Mouse (Mus musculus) left cerebral cortex, postnatal 10 days (tissue): ENCODE measurements around the gene Tab1. TPM values are rescaled to one million over a fixed set of nuclear protein-coding genes. Genes with fewer than 3 reads are reported as not detected.

Experiments
- DNase-seq, 2 experiments: peaks; one replicate each; pipeline ENCODE4 v3.0.0; 2021 to 2022; ENCODE audit warnings: low spot score in 2 of 2, mixed read lengths in 1 of 2; ENCODE audit errors: extremely low spot score in 1 of 2
- intact Hi-C: fragments of 180-260 bp; cut with DNase I; formaldehyde crosslinking; loops from one replicate; pipeline ENCODE4 v1.15.1; 2025
- total RNA-seq, 2 experiments: library from RNA; stranded (reverse); gene quantifications; 2 replicates each; pipeline ENCODE4 v1.2.3; 2021

The Tab1 gene
- total RNA-seq: 10 to 100 TPM; 26.8 to 32.5 TPM

- DNase-seq: peak; percentile 86 to 96
- intact Hi-C loops: loop anchor here (2.0 kb wide), 1 partner anchor 42 kb away; the partner anchor contains the start of genes Rpl3 and Syngr1
Observed at GRCm38 (mm10) chr15:80132993-80133586, at the start of gene Tab1. Gene Tab1, plus strand, starts transcription at chr15:80133127.

GRCm38 (mm10) chr15:80083276-80083731 lies 49.6 kb upstream of the Tab1 start:
- peak; percentile 99 for DNase-seq
- intact Hi-C loops: no loop called here

GRCm38 (mm10) chr15:80083740-80084139 lies 49.2 kb upstream of the Tab1 start:
- intact Hi-C loops: no loop called here
- no peak for DNase-seq

DNA sequence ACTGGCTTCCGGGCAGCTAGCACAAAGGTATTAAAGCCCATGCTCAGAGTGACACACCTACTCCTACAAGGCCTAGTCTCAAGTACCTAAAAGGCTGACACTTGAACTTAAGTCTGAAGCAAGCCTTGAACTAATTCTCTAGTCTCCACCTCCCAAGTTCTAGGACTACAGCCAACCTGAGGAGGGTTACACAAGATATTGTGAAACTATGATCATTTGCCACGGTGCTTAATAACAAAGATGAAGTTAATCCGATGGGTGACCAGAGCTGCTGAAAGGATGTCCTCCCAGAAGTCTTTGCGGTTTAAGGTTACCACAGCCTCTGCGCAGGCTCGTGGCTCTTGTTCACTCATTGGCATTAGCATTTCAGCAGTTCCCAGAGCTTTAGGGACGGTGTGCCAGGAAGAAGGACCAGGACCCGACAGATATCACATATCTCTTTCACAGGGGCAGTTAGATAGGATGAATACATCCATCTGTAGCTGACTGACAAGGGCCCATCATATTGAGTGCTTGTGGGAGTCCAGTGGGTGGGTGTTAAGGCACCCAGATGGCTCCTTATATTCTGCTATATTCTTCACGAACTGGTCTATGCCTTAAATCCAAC lies 45.4 kb upstream of the Tab1 start:
- intact Hi-C loops: loop anchor here (5.0 kb wide), 1 partner anchor 615 kb away; no protein-coding TSS in a partner anchor
- no peak for DNase-seq

DNA sequence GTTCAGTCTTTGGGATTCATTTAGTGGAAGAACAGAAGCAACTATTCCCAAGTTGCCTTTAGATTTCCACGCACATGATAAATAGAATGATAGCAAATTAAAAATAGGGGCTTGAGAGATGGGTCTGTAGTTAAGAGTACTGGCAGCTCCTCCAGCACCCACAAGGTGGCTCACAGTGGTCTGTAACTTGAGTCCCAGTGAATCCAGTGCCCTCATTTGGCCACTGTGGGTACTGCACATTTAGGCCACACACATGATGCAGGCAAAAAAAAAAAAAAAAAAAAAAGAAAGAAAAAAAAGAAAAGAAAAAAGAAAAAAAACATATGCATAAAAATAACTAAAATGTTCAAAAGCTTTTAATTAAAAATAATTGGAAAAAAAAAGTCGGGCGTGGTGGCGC lies 44.3 kb upstream of the Tab1 start:
- intact Hi-C loops: loop anchor here (5.0 kb wide), 1 partner anchor 614 kb away; no protein-coding TSS in a partner anchor

DNA sequence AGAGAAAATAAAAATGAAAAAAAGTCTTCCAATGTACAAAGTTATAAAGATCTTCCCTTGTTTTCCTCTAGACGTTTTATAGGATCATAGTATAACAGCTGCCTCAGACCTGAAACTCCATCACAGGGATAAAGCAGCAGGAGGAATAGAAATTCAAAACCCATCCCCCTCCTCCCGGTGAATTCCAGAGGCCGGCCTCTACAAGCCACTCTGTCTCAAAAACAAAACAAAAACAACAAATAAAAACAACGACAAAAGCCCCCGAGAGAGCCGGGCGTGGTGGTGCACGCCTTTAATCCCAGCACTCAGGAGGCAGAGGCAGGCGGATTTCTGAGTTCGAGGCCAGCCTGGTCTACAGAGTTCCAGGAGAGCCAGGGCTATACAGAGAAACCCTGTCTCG lies 42.8 kb upstream of the Tab1 start:
- peak in 1 of 2 experiments; percentile 17 for DNase-seq
- intact Hi-C loops: loop anchor here (2.0 kb wide), 1 partner anchor 43 kb away; the partner anchor contains the start of gene Tab1

More for the DNA sequence above, 44.3 kb upstream of the Tab1 start:
- DNase-seq: peak; percentile 93

GRCm38 (mm10) chr15:80090741-80091120 lies 42.2 kb upstream of the Tab1 start:
- peak in 1 of 2 experiments; percentile 52 for DNase-seq
- intact Hi-C loops: loop anchor here (2.0 kb wide), 1 partner anchor 42 kb away; the partner anchor contains the start of gene Tab1

GRCm38 (mm10) chr15:80091121-80091955 lies 41.6 kb upstream of the Tab1 start, which contains the start of the genes Syngr1 and Rpl3:
Gene Syngr1, plus strand, starts transcription at chr15:80091334.
Gene Rpl3, minus strand, starts transcription at chr15:80091868.
- intact Hi-C loops: loop anchor here (2.0 kb wide), 1 partner anchor 41 kb away; the partner anchor contains the start of gene Tab1
- DNase-seq: peak; percentile 68 to 88

DNA sequence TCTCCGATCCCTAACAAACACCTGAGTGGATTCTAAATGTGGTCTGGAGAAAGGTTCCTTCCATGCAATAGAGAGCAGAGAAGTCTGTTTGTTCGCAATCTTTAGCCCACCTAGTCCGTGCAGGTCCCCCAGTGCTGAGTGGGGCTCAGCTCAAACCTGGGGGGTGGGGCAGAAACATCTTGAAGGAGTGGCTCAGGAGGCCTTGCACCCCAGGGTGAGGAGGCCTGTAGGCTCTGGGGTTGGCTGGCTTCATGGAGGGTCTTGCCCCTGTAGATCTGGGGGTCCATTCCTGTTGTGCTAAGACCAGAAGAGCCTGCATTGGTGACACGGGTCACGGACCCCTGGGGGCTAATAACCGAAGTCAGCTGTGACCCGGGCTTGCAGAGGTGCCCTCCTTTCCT lies 40.9 kb upstream of the Tab1 start:
- DNase-seq: peak in 1 of 2 experiments; percentile 51
- intact Hi-C loops: no loop called here

DNA sequence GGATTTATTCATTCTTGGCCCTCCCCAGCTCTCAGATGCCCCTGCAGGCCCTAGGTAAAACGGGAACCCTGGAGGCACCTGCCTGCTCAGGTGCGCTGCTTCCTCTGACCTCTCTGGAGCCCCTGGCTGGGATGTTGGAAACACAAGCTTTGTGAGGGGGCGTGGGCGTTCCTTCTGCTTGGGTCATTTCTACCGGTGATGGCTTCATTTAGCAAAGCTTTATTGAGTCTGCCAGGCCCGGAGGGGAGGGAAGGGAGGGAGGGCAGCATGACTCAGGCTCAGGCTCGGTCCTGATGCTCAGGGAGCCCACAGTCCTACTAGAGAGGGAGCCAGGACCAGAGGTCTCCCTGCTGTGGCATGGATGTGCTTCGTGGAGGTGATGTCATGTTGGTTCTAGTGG lies 40.3 kb upstream of the Tab1 start:
- DNase-seq: peak in 1 of 2 experiments; percentile 54
- intact Hi-C loops: no loop called here

- peak in 1 of 2 experiments; percentile 23 for DNase-seq
- intact Hi-C loops: no loop called here
Observed at GRCm38 (mm10) chr15:80094201-80094600, 38.7 kb upstream of the Tab1 start.

DNA sequence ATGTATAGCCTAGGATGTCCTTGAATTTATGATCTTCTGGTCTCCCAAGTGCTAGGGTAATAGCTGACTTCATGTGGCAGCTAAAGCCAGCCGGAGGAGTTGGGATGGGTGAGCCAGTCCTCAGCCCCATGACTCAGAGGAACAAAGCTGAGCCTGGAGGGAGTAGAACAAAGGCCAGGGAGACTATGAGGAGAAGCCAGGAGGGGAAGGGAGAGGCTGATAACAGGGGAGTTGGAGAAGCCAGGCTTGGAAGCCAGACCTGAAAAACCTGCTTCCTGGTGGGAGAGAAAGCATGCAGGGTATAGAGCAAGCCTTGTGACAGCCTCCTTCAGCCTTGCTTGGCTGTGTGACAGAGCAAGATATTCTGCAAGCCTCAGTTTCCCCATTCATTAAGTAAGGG lies 37.3 kb upstream of the Tab1 start:
- intact Hi-C loops: no loop called here
- DNase-seq: peak in 1 of 2 experiments; percentile 6

GRCm38 (mm10) chr15:80096406-80096805 lies 36.5 kb upstream of the Tab1 start:
- intact Hi-C loops: no loop called here
- DNase-seq: peak in 1 of 2 experiments; percentile 21

DNA sequence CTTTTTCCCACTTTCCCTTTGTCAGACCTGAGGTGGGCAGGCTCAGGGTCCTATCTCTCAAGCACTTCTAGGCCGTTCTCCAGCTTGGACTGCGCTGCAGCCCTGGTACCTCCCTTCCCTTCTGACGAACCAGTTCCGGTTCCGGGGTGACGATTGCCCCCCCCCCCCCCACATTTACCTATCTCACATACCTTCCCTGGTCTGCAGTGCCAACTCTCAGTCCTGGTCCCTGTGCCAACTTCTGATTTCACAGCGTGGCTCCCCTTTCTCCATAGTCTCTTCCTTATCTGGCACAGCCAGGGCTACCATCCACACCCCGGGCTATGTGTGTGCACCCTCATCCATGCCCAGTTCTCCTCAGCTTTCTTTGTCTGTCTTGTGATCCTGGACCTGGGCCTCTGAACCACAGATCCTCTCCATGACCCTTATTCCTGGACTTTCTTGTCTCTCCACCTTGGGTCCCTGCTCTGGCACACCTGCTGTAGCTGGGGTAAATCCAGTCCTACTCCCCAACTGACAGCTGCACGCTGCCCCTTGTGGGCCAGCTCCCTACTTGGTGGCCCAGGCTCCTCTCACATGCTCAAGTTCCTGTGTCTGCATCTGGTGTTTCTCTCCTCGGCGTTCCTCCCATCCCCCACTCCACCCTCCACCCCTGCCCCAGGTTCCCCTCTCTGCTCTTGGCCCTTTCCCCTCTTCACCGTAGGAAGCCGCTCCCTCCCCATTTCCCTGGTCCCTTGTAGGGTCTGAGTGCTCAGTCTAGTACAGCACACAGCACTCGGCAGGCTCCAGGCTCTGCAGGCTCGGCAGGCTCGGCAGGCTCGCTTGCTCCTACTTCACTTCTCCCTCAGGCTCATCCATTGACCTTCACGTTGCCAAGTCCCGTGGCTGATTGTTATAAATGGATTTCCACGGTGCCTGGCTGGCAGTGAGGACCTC lies 35.7 kb upstream of the Tab1 start:
- peak in 1 of 2 experiments; percentile 51 for DNase-seq
- intact Hi-C loops: no loop called here

DNA sequence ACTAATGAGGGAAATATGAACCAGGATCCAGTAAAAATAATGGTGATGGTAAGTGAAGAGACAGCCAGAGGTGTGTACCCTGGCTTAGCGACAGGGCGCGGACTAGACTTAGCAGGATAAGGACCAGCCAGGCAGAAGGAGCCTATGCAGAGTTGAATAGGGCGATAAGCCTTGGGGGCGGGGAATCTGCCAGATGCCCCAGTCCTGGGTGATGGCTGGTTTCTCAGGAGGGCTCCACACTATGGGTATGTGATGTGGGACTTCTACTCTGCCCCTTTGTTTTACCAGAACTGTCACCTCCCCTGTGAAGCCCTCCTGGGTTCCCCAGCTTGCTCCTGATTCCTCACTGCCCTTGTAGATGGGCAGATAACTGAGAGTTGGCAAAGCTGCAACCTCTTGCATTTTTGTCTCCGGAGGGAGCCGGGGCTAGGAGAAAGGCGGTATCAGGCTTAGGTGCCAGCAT lies 34.9 kb upstream of the Tab1 start:
- intact Hi-C loops: no loop called here
- DNase-seq: peak in 1 of 2 experiments; percentile 23

DNA sequence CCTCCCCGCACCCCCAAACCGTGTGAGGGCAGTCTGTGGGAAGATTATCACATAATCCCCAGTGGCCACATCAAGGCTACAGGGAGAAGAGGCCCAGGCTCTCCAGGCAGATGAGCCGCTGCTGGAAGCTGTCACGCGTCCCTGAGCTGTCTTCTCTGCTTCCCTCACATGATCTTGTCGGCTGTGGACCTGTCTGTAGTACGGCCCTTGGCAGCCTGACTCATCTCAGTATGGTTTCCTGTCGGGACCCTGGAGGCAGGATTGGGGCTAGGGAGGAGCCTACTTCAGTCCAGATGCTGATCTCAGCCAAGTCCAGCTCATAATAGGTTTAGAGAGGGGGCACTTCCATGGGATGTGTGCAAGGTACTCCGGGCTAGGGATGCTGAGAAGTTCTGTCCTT lies 34.1 kb upstream of the Tab1 start:
- DNase-seq: peak in 1 of 2 experiments; percentile 57

GRCm38 (mm10) chr15:80099477-80099876 lies 33.5 kb upstream of the Tab1 start:
- intact Hi-C loops: no loop called here

More for the DNA sequence above, 34.1 kb upstream of the Tab1 start:
- intact Hi-C loops: no loop called here

DNA sequence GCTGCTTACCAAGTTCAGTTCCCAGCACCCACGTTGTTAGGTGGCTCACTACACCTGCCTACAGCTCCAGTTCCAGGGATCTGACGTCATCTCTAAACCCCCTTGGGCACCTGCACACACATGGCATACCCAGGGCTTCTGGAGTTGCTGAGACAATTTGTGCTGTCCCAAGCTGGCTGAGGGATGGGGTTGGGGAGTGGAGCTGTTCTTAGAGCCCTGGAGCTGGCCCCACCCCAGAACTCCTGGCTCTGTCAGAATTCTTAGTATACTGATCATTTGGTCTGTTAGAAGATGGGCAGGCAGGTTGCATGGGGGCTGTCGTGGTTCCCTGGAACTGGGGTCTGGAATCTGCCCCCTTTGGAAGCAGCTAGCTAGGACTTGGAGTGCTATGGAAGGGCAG lies 32.7 kb upstream of the Tab1 start:
- intact Hi-C loops: no loop called here
- DNase-seq: peak in 1 of 2 experiments; percentile 22

More at GRCm38 (mm10) chr15:80099477-80099876, 33.5 kb upstream of the Tab1 start:
- DNase-seq: peak in 1 of 2 experiments; percentile 19
